Mouse (Mus musculus) embryonic stem cell, embryonic (primary cell): ENCODE measurements around the gene Rad52.

Source experiments
- CTCF ChIA-PET, 4 experiments: fragments of 300-600 bp in 2 of 4; fragments of 350-600 bp in 2 of 4; sonication (Branson Sonifier 250); formaldehyde crosslinking; loops; one replicate each; lab custom pipeline; 2022; ENCODE audit warnings: inconsistent platforms in 2 of 4; lab: Charles Lee
- POLR2A ChIA-PET, 4 experiments: fragments of 300-600 bp in 2 of 4; fragments of 350-600 bp in 2 of 4; sonication (Branson Sonifier 250); formaldehyde crosslinking; loops; one replicate each; lab custom pipeline; 2022; ENCODE audit warnings: antibody characterized with exemption in 4 of 4, inconsistent platforms in 1 of 4; lab: Charles Lee

The Rad52 gene

GRCm38 (mm10) chr6:119902204-119903080 lies at the start of gene Rad52:
Gene Rad52 (plus strand): TSS chr6:119902698.
- ChIA-PET POLR2A (interaction anchor here (0.5 to 1.7 kb wide), 21 partner anchors 10 to 398 kb away, joined by 3 to 10 read pairs (median 4); partner anchors contain the start of gene Erc1 (in 2 of the 4)), CTCF (interaction anchor here in 2 of 4 experiments (0.6 kb wide), 2 partner anchors 396 to 461 kb away, joined by 3 to 4 read pairs; no protein-coding TSS in a partner anchor)

DNA sequence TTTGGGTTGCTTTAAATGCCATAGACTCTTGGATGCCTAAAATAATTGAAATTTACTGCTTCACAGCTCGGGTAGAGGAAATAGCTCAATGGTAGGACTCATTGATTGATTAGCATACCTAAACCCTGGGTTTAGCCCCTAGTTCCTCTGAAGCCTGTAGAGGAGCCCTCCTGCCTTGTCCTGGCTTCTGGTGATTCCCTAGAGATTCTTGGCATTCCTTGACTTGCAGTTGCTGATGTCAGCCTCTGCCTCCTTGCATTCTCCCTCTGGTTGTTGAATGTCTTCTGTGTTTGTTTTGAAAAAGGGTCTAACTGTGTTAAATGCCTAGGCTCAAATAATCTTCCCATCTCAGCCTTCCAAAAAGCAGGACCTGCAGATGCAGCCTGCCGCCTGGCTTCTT lies 48.3 kb upstream of the Rad52 start:
- POLR2A ChIA-PET: interaction anchor here in 3 of 4 experiments (0.7 to 2.3 kb wide), 7 partner anchors 9 to 374 kb away, joined by 3 to 10 read pairs (median 5); no protein-coding TSS in a partner anchor

DNA sequence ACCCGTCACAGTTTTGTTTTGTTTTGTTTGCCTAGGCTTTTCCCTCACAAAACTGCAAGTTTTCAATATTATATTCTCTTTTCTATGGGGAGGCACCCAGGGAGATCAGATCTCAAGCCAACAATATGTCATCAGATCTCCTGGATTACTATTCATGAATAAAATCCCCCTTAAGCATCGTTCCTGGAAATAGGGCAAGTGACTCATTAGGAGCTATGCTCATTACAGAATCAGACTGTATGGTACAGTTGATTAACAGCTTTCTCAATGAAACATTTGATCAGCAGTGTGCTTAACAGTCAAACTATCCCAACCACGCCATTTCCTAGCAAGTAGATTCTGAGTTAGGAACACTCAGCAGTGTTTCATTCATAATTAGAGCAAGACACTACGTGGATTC lies 47.0 kb upstream of the Rad52 start:
- CTCF ChIA-PET: interaction anchor here in 1 of 4 experiments (0.6 kb wide), 1 partner anchor 412 kb away, joined by 6 read pairs; no protein-coding TSS in a partner anchor
- POLR2A ChIA-PET: interaction anchor here in 1 of 4 experiments (1.4 to 1.5 kb wide), 3 partner anchors 8 to 34 kb away, joined by 3 to 4 read pairs (median 3); partner anchors contain the start of gene Erc1

More for the DNA sequence above, 48.3 kb upstream of the Rad52 start:
- CTCF ChIA-PET: interaction anchor here in 2 of 4 experiments (0.6 kb wide), 2 partner anchors 16 to 30 kb away, joined by 3 read pairs; no protein-coding TSS in a partner anchor

- ChIA-PET POLR2A (interaction anchor here in 1 of 4 experiments (1.3 to 2.7 kb wide), 2 partner anchors 12 to 33 kb away, joined by 3 to 12 read pairs; partner anchors contain the start of gene Erc1), CTCF (interaction anchor here in 1 of 4 experiments (0.6 kb wide), 2 partner anchors 338 to 408 kb away, joined by 3 to 4 read pairs; no protein-coding TSS in a partner anchor)
These were observed 42.3 kb upstream of the Rad52 start for GRCm38 (mm10) chr6:119860236-119860635.

- ChIA-PET CTCF (no interaction called here), POLR2A (interaction anchor here in 1 of 4 experiments (0.7 to 2.7 kb wide), 2 partner anchors 9 to 13 kb away, joined by 3 to 12 read pairs; partner anchors contain the start of gene Erc1)
These were observed 41.0 kb upstream of the Rad52 start for GRCm38 (mm10) chr6:119861519-119861918.

GRCm38 (mm10) chr6:119864341-119865034 lies 38.0 kb upstream of the Rad52 start:
- CTCF ChIA-PET: interaction anchor here in 2 of 4 experiments (0.5 kb wide), 2 partner anchors 10 to 353 kb away, joined by 3 to 4 read pairs; no protein-coding TSS in a partner anchor
- POLR2A ChIA-PET: interaction anchor here (0.6 to 2.5 kb wide), 7 partner anchors 11 to 22 kb away, joined by 3 to 15 read pairs (median 4); partner anchors contain the start of gene Erc1 (in 2 of the 4)

DNA sequence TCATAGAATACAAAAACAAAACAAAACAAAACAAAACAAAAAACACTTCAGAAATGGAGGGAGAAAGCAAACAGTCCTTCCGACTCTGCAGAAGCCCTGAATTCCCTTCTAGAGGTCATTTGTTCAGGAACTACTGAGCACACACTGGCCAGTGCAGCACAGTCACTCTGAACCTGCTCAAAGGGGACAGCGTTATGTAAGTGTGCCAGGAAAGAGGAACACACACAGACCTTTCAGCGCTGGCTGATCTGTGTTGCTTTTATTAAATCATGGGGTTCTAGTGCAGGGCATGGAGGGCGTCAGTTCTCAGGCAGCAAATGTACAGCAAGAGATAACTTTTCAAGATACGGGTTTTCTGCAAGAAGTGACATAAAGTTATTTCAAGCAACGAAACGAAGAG lies 19.3 kb upstream of the Rad52 start:
- ChIA-PET CTCF (interaction anchor here in 1 of 4 experiments (0.6 kb wide), 1 partner anchor 397 kb away, joined by 9 read pairs; no protein-coding TSS in a partner anchor), POLR2A (interaction anchor here in 2 of 4 experiments (0.8 to 1.6 kb wide), 3 partner anchors 9 to 305 kb away, joined by 3 to 5 read pairs (median 4); no protein-coding TSS in a partner anchor)

- ChIA-PET POLR2A (interaction anchor here in 1 of 4 experiments (0.7 to 2.2 kb wide), 4 partner anchors 9 to 302 kb away, joined by 3 to 7 read pairs (median 4); partner anchors contain the start of gene Rad52), CTCF (no interaction called here)
These were observed 9.8 kb upstream of the Rad52 start for GRCm38 (mm10) chr6:119892711-119893110.

DNA sequence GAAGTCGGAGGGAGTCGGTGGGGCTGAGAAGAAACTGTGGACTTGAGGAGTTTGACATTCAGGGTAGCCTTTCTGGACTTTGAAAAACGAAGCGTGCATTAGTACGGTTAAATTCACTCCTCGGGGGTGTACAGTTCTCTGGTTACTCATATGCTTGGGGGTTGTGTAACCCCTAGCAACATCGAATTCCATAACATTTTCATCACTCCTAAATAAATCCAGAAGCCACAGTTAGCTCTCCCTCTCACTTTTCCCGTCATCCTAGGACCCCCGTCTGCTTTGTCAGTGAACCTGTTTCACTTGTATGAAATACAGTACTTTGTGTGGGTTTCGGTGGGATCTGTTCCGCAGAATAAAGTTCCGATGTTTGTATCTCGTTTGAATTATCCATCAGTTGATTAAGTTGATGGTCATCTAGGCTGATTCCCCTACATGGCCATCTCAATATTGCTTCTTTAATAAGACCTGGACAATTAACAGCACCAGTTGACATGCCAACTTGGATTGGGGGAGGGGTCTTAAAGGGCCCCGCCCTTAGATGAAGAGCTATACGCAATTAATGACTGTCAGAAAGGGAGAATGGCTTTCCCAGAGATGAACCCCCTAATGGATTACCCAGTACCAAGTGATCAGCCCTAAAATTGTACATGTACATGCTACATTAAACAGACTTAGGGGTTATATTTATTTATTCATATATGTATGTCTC lies 737 bp downstream of the Rad52 start:
- CTCF ChIA-PET: interaction anchor here in 2 of 4 experiments (0.6 kb wide), 2 partner anchors 396 to 461 kb away, joined by 3 to 4 read pairs; no protein-coding TSS in a partner anchor
- POLR2A ChIA-PET: interaction anchor here in 3 of 4 experiments (0.5 to 1.7 kb wide), 19 partner anchors 9 to 399 kb away, joined by 3 to 10 read pairs (median 4); partner anchors contain the start of gene Erc1 (in 2 of the 3)

GRCm38 (mm10) chr6:119905461-119905860 lies 3.0 kb downstream of the Rad52 start:
- CTCF ChIA-PET: no interaction called here
- POLR2A ChIA-PET: interaction anchor here in 1 of 4 experiments (1.3 to 3.1 kb wide), 2 partner anchors 12 to 13 kb away, joined by 4 to 27 read pairs; no protein-coding TSS in a partner anchor

DNA sequence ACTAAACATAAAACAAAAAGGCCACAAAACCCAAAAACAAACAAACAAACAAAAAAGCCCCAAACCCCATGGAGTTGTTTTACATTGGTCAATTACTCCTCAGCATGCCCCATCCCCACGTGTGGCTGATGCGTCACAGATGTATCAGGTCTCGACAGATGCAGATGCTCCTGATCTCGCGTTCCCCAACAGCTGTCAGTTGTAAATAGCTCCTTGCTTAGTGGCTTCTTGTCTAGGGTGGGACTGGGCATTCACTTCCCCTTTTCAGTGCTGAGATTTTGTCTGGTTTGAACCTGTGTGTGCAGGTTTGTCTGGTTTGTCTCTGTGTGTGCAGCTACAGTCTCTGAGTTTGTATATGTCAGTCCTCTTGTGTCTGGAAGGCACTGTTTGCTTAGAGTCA lies 9.5 kb downstream of the Rad52 start:
- CTCF ChIA-PET: interaction anchor here in 1 of 4 experiments (1.2 kb wide), 1 partner anchor 281 kb away, joined by 4 read pairs; no protein-coding TSS in a partner anchor
- POLR2A ChIA-PET: interaction anchor here in 1 of 4 experiments (1.0 kb wide), 1 partner anchor 10 kb away, joined by 4 read pairs; the partner anchor contains the start of gene Rad52

DNA sequence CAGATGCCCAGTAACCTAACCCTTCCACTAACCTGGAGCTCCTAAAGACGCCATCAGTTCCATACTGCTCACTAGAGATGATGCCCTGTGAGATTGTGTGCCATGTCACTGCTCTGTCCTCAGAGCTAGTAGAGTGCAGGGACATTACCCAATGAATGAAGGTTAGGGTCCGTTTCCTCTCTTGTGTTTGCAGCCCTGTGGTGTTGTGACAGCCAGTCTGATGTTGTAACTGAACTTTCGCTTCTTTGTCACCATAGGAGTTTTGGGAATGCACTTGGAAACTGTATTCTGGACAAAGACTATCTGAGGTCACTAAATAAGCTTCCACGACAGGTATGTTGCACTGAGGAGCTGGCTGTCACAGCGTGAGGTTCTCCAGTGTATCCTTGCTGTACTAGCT lies 13.2 kb downstream of the Rad52 start:
- ChIA-PET POLR2A (interaction anchor here in 2 of 4 experiments (0.8 to 2.0 kb wide), 4 partner anchors 9 to 421 kb away, joined by 3 to 8 read pairs (median 4); partner anchors contain the start of gene Rad52 (in 1 of the 2)), CTCF (interaction anchor here in 1 of 4 experiments (0.5 to 0.8 kb wide), 2 partner anchors 281 to 313 kb away, joined by 3 read pairs; no protein-coding TSS in a partner anchor)

DNA sequence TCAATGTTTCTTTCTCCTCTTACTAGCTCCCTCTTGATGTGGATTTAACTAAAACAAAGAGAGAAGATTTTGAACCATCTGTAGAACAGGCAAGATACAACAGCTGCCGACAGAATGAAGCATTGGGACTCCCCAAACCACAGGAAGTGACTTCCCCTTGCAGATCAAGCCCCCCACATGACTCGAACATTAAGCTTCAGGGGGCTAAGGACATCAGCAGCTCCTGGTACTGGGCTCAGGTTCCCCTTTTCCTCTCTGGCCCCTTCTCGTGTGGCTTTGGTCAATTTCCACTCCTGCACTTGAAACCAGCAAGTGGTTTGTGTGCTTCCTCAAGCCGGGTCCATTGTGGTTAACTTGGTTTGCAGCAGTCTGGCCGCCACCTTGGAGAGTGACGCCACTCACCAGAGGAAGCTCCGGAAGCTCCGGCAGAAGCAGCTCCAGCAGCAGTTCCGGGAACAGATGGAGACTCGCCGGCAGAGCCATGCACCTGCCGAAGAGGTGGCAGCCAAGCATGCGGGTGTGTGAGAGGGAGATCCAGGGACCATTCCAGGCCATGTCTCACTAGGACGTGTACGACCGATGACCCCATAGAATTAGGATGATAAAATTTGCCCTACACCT lies 16.2 kb downstream of the Rad52 start:
- CTCF ChIA-PET: interaction anchor here in 2 of 4 experiments (0.5 to 1.7 kb wide), 6 partner anchors 275 to 436 kb away, joined by 3 to 5 read pairs (median 4); no protein-coding TSS in a partner anchor
- POLR2A ChIA-PET: interaction anchor here in 3 of 4 experiments (0.6 to 4.6 kb wide), 21 partner anchors 8 to 445 kb away, joined by 3 to 27 read pairs (median 4); partner anchors contain the start of genes Wnk1 (in 3 of the 3), Ccdc77 (in 1 of the 3), Kdm5a (in 1 of the 3) and Rad52 (in 1 of the 3)

- CTCF ChIA-PET: interaction anchor here in 1 of 4 experiments (0.6 kb wide), 1 partner anchor 278 kb away, joined by 5 read pairs; no protein-coding TSS in a partner anchor
- POLR2A ChIA-PET: interaction anchor here in 2 of 4 experiments (0.6 kb wide), 3 partner anchors 101 to 447 kb away, joined by 3 to 4 read pairs (median 3); no protein-coding TSS in a partner anchor
These were observed 19.6 kb downstream of the Rad52 start for GRCm38 (mm10) chr6:119922136-119922535.

GRCm38 (mm10) chr6:119922544-119922943 lies 20.0 kb downstream of the Rad52 start:
- ChIA-PET CTCF (no interaction called here), POLR2A (interaction anchor here in 1 of 4 experiments (0.6 kb wide), 1 partner anchor 272 kb away, joined by 3 read pairs; no protein-coding TSS in a partner anchor)
